Mouse (Mus musculus) subcutaneous adipose tissue, adult 2 months (tissue): ENCODE results near the gene Gpr83. TPM values are rescaled to one million over a fixed set of nuclear protein-coding genes. Genes with fewer than 3 reads are reported as not detected.

Source experiments
- polyA plus RNA-seq: library from polyadenylated mRNA; depleted of rRNA; stranded (reverse); fragments of >200 nt; gene quantifications from 2 replicates; pipeline ENCODE4 v1.2.3, GENCODE M21; 2012; ENCODE audit warnings: low replicate concordance; rRNA removed

Gpr83 gene
- 0.03 and 1.7 TPM in 2 replicates for polyA plus RNA-seq

DNA sequence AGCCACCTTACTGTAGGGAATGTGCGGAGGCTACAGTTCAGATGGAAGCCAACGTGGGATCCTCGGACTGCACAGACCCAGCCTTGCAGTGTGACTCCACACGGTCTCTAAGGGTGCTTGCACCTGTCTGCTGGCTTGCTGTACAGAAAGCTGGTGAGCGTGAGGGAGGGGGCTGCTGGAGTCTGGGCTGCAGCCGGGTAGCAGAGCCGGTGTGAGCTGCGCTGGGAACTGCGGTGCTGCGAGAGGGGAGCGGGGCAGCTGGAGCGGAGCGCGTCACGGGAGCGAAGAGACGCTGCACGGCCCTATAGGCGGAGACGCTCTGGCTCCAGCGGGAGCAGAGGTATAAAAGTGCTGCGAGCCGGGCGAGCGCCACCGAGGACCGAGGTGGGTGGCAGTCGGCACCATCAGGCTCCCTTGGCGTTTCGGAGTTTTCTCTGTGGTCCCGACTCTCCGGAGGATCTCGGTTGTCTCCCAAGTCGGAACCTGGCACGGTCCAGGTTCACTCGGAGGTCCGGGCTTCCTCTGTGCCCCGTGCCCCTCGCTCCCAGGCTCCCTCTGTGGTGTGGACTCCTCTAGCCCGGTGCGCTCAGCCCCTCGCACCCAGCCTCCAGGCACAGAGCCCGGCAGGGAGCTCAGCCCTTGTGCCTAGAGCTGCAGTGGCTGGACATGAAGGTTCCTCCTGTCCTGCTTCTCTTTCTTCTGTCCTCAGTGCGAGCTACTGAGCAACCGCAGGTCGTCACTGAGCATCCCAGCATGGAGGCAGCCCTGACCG, at the start of gene Gpr83:
Gene Gpr83 (plus strand): TSS at position 343 of the 772 bp plus-strand sequence.

GRCm38 (mm10) chr9:14903581-14904378, 43.8 kb downstream of the Gpr83 start, which contains the start of gene Izumo1r:
Izumo1r (minus strand) TSS chr9:14903949.

Other genes with a start within 250 kb of the Gpr83 start
- gene Amotl1, start 215.2 kb upstream of the Gpr83 start, polyA plus RNA-seq: 67.5 and 91.8 TPM in 2 replicates
- 0.26 and 1.1 TPM in 2 replicates for gene Piwil4, start 119.5 kb upstream of the Gpr83 start, polyA plus RNA-seq
- gene Fut4, start 107.8 kb upstream of the Gpr83 start, polyA plus RNA-seq: 0.57 and 4.3 TPM in 2 replicates
- not detected in 2 replicates for gene 1700012B09Rik, start 89.2 kb upstream of the Gpr83 start, polyA plus RNA-seq
- 3.6 and 8.0 TPM in 2 replicates for gene Mre11a, start 75.6 kb upstream of the Gpr83 start, polyA plus RNA-seq
- gene Ankrd49, start 75.4 kb upstream of the Gpr83 start, polyA plus RNA-seq: 5.4 and 11.4 TPM in 2 replicates
- 0.16 and 0.42 TPM in 2 replicates for gene Izumo1r, start 43.7 kb downstream of the Gpr83 start, polyA plus RNA-seq
- gene Panx1, start 185.3 kb downstream of the Gpr83 start, polyA plus RNA-seq: 8.2 and 29.4 TPM in 2 replicates